Mouse (Mus musculus) E14TG2a.4 (cell line): ENCODE results near the gene Dtd2.

Experiments used
- H3K27me3 ChIP-seq: 2 replicates; pipeline ENCODE4 v1.6.1; 2014; ENCODE audit warnings: low read length, control low read depth; ENCODE audit not compliant: insufficient read depth
- H3K36me3 ChIP-seq: 2 replicates; pipeline ENCODE4 v1.6.1; 2014; ENCODE audit warnings: low read length, control low read depth; ENCODE audit not compliant: insufficient read depth
- H3K4me1 ChIP-seq: replicated peaks from 2 replicates; pipeline ENCODE4 v1.6.1; 2014; ENCODE audit warnings: low read depth, low read length, control low read depth
- H3K4me3 ChIP-seq: replicated peaks from 2 replicates; pipeline ENCODE4 v1.5.1; 2014; ENCODE audit warnings: mild to moderate bottlenecking, low read length
- H3K9me3 ChIP-seq: 2 replicates; pipeline ENCODE4 v1.6.1; 2014; ENCODE audit warnings: low read length, control low read depth
- CTCF ChIP-seq: conservative IDR thresholded peaks from 2 replicates; pipeline ENCODE4 v1.5.1; 2014; ENCODE audit warnings: low read length
- NANOG ChIP-seq: IDR thresholded peaks from 2 replicates; pipeline ENCODE4 v1.6.1; 2014; ENCODE audit warnings: borderline replicate concordance, low read length, mixed read lengths
- POU5F1 ChIP-seq: IDR thresholded peaks from 2 replicates; pipeline ENCODE4 v1.6.1; 2014; ENCODE audit warnings: low read length, borderline replicate concordance

The Dtd2 gene

DNA sequence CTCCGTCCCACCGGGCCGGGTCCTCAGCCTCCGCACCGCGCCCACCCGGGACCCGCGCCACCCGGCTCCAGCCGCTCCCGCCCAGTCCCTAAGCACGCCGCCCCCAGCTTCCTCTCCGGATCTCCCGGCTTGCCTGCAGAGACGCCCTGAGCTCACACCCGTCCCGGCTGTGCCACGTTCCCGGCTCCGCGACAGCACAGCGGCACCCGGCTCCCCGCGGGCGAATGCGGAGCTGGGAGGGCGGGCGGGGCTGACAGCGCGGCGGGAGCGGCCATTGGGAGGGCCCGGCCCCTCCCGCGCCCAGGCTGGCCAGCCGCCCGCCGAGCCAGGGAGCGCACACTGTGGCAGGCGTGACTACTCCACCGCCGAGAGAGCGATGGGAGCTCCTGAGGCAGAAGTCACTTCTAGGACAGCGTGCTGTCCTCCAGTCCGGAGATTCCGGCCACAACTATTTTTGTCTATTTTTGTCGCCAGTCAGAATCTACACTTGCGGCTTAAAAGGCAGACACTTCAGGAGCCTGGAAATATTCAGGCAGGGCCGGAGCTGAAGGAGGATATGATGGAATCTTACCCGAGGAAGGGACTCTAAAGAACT, 35.1 kb downstream of the Dtd2 start, which contains the start of gene Heatr5a:
Gene Heatr5a, minus strand, starts transcription at position 252 of the 595 bp plus-strand sequence.
- Histone ChIP-seq H3K4me1 (peaks cover 26% of the 10 kb centered on the region), H3K4me3 (peak within 1 kb of the TSS; percentile 95), H3K36me3 (no peaks in the 10 kb centered on the region), H3K27me3 (no peaks in the 10 kb centered on the region), H3K9me3 (peaks cover 6% of the 10 kb centered on the region; the same call in 1 of the 2 replicates)
- TF ChIP-seq CTCF = no peak

DNA sequence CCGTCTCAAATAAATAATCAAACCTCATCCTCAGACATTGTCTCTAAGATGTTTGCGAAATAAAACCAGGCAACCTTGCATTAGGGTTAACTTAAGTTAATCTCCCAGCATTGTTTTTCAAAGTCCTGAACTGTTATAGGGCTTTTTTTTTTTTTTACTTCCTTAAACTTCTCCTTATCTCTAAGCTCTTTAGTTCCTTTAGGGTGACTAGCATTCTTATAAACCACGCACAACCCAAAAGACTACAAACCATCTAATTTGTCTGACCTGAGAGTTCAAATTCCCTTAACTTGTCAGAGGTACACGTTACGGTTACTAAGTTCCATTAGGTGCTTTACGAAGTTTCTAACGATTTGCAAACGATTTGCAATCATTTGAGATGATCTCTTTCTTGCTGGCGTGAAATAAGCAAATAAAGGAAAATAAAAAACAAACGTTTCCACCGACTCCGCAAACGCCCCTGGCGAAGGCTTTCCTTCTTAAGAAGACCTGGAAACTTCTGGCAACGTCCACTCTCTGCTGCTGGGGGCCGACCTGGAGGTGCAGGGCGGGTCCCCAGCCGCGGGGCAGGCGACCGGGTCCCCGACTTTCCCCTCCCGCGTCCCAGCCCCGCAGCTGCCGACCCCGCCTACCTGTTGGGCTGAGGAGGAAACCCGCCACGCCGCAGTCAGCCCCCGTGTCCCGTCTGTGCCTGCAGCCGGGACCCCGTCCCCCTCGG, 35.8 kb downstream of the Dtd2 start:
- H3K36me3 ChIP-seq = no peaks in the 10 kb centered on the region
- H3K4me3 ChIP-seq = peak overlapping the region; percentile 95
- peaks cover 6% of the 10 kb centered on the region; the same call in 1 of the 2 replicates for H3K9me3 ChIP-seq
- peaks cover 21% of the 10 kb centered on the region for H3K4me1 ChIP-seq
- TF ChIP-seq CTCF = no peak
- TF ChIP-seq NANOG = no peak
- TF ChIP-seq POU5F1 = no peak
- H3K27me3 ChIP-seq = no peaks in the 10 kb centered on the region

DNA sequence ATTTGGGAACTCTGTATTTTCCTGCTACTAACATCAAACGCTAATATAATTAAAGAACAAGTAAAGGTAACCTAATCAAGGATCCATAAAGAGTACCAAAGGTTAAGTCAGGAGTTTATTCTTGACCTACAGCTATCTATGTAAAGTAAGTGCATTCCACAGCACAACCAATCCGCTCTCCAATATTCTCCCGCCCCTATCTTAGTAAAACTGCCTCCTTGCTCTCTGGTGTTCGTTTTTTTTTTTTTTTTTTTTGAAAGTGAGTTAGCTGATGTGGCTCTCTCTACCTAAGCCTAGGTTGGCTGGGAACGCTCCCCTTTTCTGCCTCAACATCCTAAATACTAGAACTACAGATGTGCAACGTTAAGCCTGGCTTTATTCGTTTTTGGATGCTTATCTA, 36.4 kb downstream of the Dtd2 start:
- TF ChIP-seq POU5F1 = no peak
- no peak for TF ChIP-seq NANOG
- no peaks in the 10 kb centered on the region for H3K27me3 ChIP-seq
- no peaks in the 10 kb centered on the region for H3K36me3 ChIP-seq
- H3K4me3 ChIP-seq = peak overlapping the region; percentile 95
- peaks cover 6% of the 10 kb centered on the region; the same call in 1 of the 2 replicates for H3K9me3 ChIP-seq
- peaks cover 21% of the 10 kb centered on the region for H3K4me1 ChIP-seq

DNA sequence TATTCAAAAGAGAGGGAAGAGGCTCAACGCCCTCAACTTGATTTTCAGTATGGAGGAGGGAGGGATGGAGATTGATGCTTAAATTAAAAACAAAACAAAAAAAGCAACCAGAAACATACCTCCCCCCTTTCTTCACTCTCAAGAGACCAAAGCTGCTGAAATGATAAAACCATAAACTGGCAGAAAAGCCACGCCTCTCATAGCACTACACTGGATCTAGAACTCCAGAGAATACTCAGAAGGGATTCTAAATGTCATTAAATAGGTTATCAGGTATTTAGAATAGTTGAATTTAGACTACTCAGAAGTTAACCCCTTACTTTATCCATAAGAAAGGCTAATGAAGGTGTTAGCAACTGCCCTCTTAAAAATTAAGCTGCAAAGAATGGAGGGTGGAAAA, 37.2 kb downstream of the Dtd2 start:
- Histone ChIP-seq H3K36me3 (no peaks in the 10 kb centered on the region), H3K4me1 (peaks cover 17% of the 10 kb centered on the region), H3K27me3 (no peaks in the 10 kb centered on the region), H3K9me3 (peaks cover 6% of the 10 kb centered on the region; the same call in 1 of the 2 replicates), H3K4me3 (no peak overlapping the region)
- TF ChIP-seq POU5F1 (no peak), NANOG (no peak)

DNA sequence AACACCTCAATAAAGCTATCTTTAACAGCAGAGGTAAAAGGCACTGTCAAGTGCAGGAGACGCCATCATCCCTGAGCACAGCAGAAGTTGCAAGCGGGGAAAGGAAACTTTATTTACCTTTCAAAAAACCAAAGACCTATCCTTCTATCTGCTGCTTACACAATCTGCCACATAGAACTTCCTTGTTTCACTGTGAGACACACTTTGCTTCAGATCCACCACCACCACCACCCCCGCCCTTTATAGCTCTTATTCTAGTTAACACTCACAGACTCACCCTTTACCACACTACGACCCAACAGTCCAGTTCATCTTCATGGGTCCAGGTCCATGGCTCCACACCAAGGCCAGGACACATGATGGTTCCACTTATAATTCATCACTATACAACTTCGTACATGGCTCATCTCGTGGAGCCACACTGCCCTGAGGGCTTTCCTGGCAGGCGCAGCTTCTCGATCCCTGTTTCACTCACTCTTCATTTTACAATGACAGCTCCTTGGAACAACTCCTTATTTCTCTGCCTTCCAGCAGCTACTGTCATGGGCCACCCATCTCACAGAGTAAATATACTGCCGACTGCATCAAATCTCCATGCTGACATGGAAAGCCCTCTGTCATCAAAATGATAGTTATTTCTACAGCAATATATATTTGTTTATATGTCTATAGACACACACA, 38.2 kb downstream of the Dtd2 start:
- no peaks in the 10 kb centered on the region for H3K36me3 ChIP-seq
- TF ChIP-seq CTCF (no peak), POU5F1 (no peak), NANOG (no peak)
- peaks cover 25% of the 10 kb centered on the region for H3K4me1 ChIP-seq
- H3K27me3 ChIP-seq = no peaks in the 10 kb centered on the region
- H3K9me3 ChIP-seq = peaks cover 6% of the 10 kb centered on the region; the same call in 1 of the 2 replicates
- H3K4me3 ChIP-seq = no peak overlapping the region

DNA sequence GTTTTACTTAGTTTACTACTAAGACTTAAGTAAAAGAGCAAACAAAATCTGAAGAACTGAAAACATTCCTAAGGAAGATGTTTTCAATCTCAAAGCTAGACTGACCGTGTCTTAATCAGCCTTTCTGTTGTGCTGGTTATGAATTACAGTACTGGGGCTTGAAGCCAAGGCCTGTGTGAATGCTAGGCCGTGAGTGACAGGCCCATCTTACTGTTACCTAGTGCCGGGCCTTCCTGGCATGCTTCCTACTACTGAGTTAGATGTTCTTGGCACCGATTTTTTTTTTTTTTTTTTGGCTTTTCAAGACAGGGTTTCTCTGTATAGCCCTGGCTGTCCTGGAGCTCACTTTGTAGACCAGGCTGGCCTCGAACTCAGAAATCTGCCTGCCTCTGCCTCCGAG, 48.7 kb downstream of the Dtd2 start:
- TF ChIP-seq POU5F1 (no peak), NANOG (no peak), CTCF (no peak)
- H3K4me3 ChIP-seq = no peak overlapping the region
- no peaks in the 10 kb centered on the region for H3K27me3 ChIP-seq
- peaks cover 4% of the 10 kb centered on the region; the same call in 1 of the 2 replicates for H3K4me1 ChIP-seq
- H3K9me3 ChIP-seq = no peaks in the 10 kb centered on the region
- peaks cover 43% of the 10 kb centered on the region for H3K36me3 ChIP-seq

GRCm38 (mm10) chr12:51952309-51952708, 54.0 kb downstream of the Dtd2 start:
- no peak for TF ChIP-seq POU5F1
- TF ChIP-seq CTCF = no peak
- no peak for TF ChIP-seq NANOG
- no peaks in the 10 kb centered on the region for H3K9me3 ChIP-seq
- H3K4me3 ChIP-seq = no peak overlapping the region
- H3K27me3 ChIP-seq = no peaks in the 10 kb centered on the region
- peaks cover 4% of the 10 kb centered on the region; the same call in 1 of the 2 replicates for H3K4me1 ChIP-seq
- peaks cover 69% of the 10 kb centered on the region for H3K36me3 ChIP-seq

- Histone ChIP-seq H3K36me3 (peaks cover 59% of the 10 kb centered on the region), H3K4me1 (peaks cover 12% of the 10 kb centered on the region; the same call in 1 of the 2 replicates), H3K4me3 (no peak overlapping the region), H3K27me3 (no peaks in the 10 kb centered on the region), H3K9me3 (no peaks in the 10 kb centered on the region)
- TF ChIP-seq CTCF (no peak), NANOG (no peak), POU5F1 (no peak)
Measured at GRCm38 (mm10) chr12:51947498-51947945, 58.8 kb downstream of the Dtd2 start.
